Mouse (Mus musculus): ENCODE results near the gene Smad3. TPM values are rescaled to one million over a fixed set of nuclear protein-coding genes. Genes with fewer than 3 reads are reported as not detected.

The Smad3 gene
- total and polyA plus RNA-seq, 3 experiments, result 0.81 to 1.5 (median 1.2) TPM

GRCm38 (mm10) chr9:63602043-63602939 is 155.5 kb downstream of the Smad3 start, which contains the start of the genes Iqch and Aagab:
Gene Iqch (minus strand): TSS chr9:63602493.
Gene Aagab (plus strand): TSS chr9:63602660.
- Histone ChIP-seq H3K27ac (ENCODE audit: insufficient read depth, low read depth) (no peak within 1 kb of the TSS), H3K27me3 (replicated peaks) (no peaks in the 10 kb centered on the region), H3K9me3 (replicated peaks; ENCODE audit: low read length) (no peaks in the 10 kb centered on the region), H3K4me3 (replicated peaks in 1 of 3; ENCODE audit: low read depth in 2 of 3, low read length in 2 of 3, poor library complexity in 1 of 3) (peak within 1 kb of the TSS; percentile 76 to 97 (median 89)), H3K4me2 (ENCODE audit: insufficient read depth, low read depth, poor library complexity, severe bottlenecking) (peak within 1 kb of the TSS; percentile 94), H3K36me3 (replicated peaks in 1 of 2; ENCODE audit: control insufficient read depth in 1 of 2, insufficient read depth in 1 of 2, low read length in 1 of 2) (peaks cover 0 to 9% of the 10 kb centered on the region in 2 experiments), H3K79me2 (replicated peaks; ENCODE audit: control insufficient read depth, extremely low read depth, insufficient read depth, poor library complexity, severe bottlenecking) (peaks cover 23% of the 10 kb centered on the region), H3K9ac (ENCODE audit: insufficient read depth, low read depth) (peak within 1 kb of the TSS; percentile 84), H3K4me1 (ENCODE audit: control insufficient read depth in 1 of 2, insufficient read depth in 2 of 2) (peaks cover 6 to 27% of the 10 kb centered on the region in 2 experiments)
- dilution Hi-C loops (cut with MboI; ENCODE audit: extremely low pct_ligation_motif_present, extremely low pct_unique_long_range_greater_than_20kb, low sequenced_read_pairs), result no loop called here
- peak; percentile 92 for DNase-seq (ENCODE audit: extremely low read depth)
- in situ Hi-C loops (cut with MboI; ENCODE audit: low pct_ligation_motif_present, low pct_unique_long_range_greater_than_20kb, low sequenced_read_pairs), result no loop called here
- TF ChIP-seq KAT2A (IDR thresholded peaks at IDR 0.05; ENCODE audit: insufficient replicate concordance, low read length) (no peak), SIN3A (IDR thresholded peaks at IDR 0.05; ENCODE audit: low read length) (peak; percentile 98), JUND (conservative IDR thresholded peaks at IDR 0.05; ENCODE audit: low read depth, low read length) (no peak), RCOR1 (conservative IDR thresholded peaks at IDR 0.05; ENCODE audit: low read depth, low read length) (no peak; the same call in 1 of the 2 replicates), UBTF (IDR thresholded peaks at IDR 0.05; ENCODE audit: low read depth, low read length) (peak; percentile 69; the same call in 1 of the 2 replicates), NELFE (IDR thresholded peaks at IDR 0.05; ENCODE audit: low read depth, low read length) (peak; percentile 91), ZC3H11A (IDR thresholded peaks at IDR 0.05; ENCODE audit: low read depth, low read length) (no peak), ZNF384 (IDR thresholded peaks at IDR 0.05; ENCODE audit: low read depth, low read length) (no peak), USF1 (IDR thresholded peaks at IDR 0.05; ENCODE audit: low read depth, low read length) (no peak), RAD21 (IDR thresholded peaks at IDR 0.05; ENCODE audit: low read depth, low read length) (peak; percentile 26), MAZ (IDR thresholded peaks at IDR 0.05; ENCODE audit: low read depth, low read length) (no peak), TCF12 (IDR thresholded peaks at IDR 0.05; ENCODE audit: low read depth, low read length) (peak; percentile 79), E2F4 (IDR thresholded peaks at IDR 0.05; ENCODE audit: insufficient replicate concordance, low read depth, low read length) (0 out of 2 replicates have a peak, but pooled peaks have one; percentile 24), CTCF (conservative IDR thresholded peaks at IDR 0.05 in 1 of 2, IDR thresholded peaks at IDR 0.05 in 1 of 2; ENCODE audit: low read depth in 2 of 2, low read length in 2 of 2) (peak in 1 of 2 experiments; percentile 32; a peak in 1 of 4 replicates), JUN (IDR thresholded peaks at IDR 0.05; ENCODE audit: insufficient read depth, low read depth, low read length) (no peak), ELF1 (IDR thresholded peaks at IDR 0.05; ENCODE audit: low read depth, low read length) (peak; percentile 98), MAX (IDR thresholded peaks at IDR 0.05; ENCODE audit: low read length) (no peak), POLR2AphosphoS2 (IDR thresholded peaks at IDR 0.05; ENCODE audit: low read depth, low read length) (no peak; the same call in 1 of the 2 replicates), POLR2A (IDR thresholded peaks at IDR 0.05; ENCODE audit: low read depth, low read length) (peak; percentile 91), PAX5 (IDR thresholded peaks at IDR 0.05; ENCODE audit: low read length) (no peak), EP300 (IDR thresholded peaks at IDR 0.05; ENCODE audit: low read length) (no peak), BHLHE40 (IDR thresholded peaks at IDR 0.05; ENCODE audit: low read depth, low read length) (peak; percentile 86), ETS1 (conservative IDR thresholded peaks at IDR 0.05; ENCODE audit: low read depth, low read length) (no peak), MXI1 (IDR thresholded peaks at IDR 0.05; ENCODE audit: low read depth, low read length) (peak; percentile 93), MYC (IDR thresholded peaks at IDR 0.05; ENCODE audit: low read depth, low read length) (no peak), CHD1 (IDR thresholded peaks at IDR 0.05; ENCODE audit: low read depth, low read length) (peak; percentile 98; the same call in 1 of the 2 replicates), MAFK (IDR thresholded peaks at IDR 0.05; ENCODE audit: insufficient replicate concordance, low read length) (no peak), USF2 (conservative IDR thresholded peaks at IDR 0.05; ENCODE audit: low read depth, low read length) (no peak), ZKSCAN1 (IDR thresholded peaks at IDR 0.05; ENCODE audit: borderline replicate concordance, low read depth, low read length) (no peak), IRF4 (IDR thresholded peaks at IDR 0.05; ENCODE audit: low read depth, low read length) (peak; percentile 28; the same call in 1 of the 2 replicates), ZMIZ1 (IDR thresholded peaks at IDR 0.05; ENCODE audit: low read depth, low read length) (peak; percentile 81; the same call in 1 of the 2 replicates), CHD2 (IDR thresholded peaks at IDR 0.05; ENCODE audit: low read length) (no peak), GABPA (IDR thresholded peaks at IDR 0.05; ENCODE audit: insufficient replicate concordance, low read depth, low read length) (no peak), SMC3 (IDR thresholded peaks at IDR 0.05; ENCODE audit: low read depth, low read length) (peak; percentile 26; the same call in 1 of the 2 replicates), NRF1 (IDR thresholded peaks at IDR 0.05; ENCODE audit: low read depth, low read length) (peak; percentile 67), HCFC1 (IDR thresholded peaks at IDR 0.05; ENCODE audit: low read depth, low read length) (peak; percentile 63; the same call in 1 of the 2 replicates), TBP (conservative IDR thresholded peaks at IDR 0.05; ENCODE audit: low read depth, low read length) (0 out of 2 replicates have a peak, but pooled peaks have one; percentile 22), MEF2A (IDR thresholded peaks at IDR 0.05; ENCODE audit: borderline replicate concordance, low read depth, low read length) (peak; percentile 38; the same call in 1 of the 2 replicates)

All from CH12.LX (cell line).